In genomic region chr1:172217148-172217547, GRCm38 (mm10) we compare ENCODE assay signal across 8 mouse cellular contexts. TPM values are rescaled to one million over a fixed set of nuclear protein-coding genes. Genes with fewer than 3 reads are reported as not detected.
A peak's percentile ranks its signal among the peaks of the same experiment; 100 is the strongest.
DNase-seq lines count a peak whose midpoint lies in the region; ATAC-seq lines count a peak whose summit lies in the region.

No protein-coding gene starts in this region.

- peaks cover 3% of the 10 kb centered on the region; the same call in 1 of the 2 replicates for H3K4me1 ChIP-seq in hindbrain, embryonic 11.5 days (replicated peaks; ENCODE audit: control insufficient read depth, insufficient read depth, low read length)

- H3K9me3 ChIP-seq in hindbrain, embryonic 11.5 days (ENCODE audit: control insufficient read depth, low read length), result no peaks in the 10 kb centered on the region

- no peaks in the 10 kb centered on the region for H3K36me3 ChIP-seq in hindbrain, embryonic 11.5 days (ENCODE audit: control insufficient read depth, insufficient read depth, low read length)

- WGBS in hindbrain, embryonic 11.5 days, result 0% methylated on average over 5 of the region's 5 CpGs

- no peak overlapping the region for H3K4me2 ChIP-seq in hindbrain, embryonic 11.5 days (replicated peaks; ENCODE audit: low read depth, low read length)

- peak; percentile 55 for ATAC-seq in hindbrain, embryonic 11.5 days (ENCODE audit: low FRiP score)

- no peak overlapping the region for H3K9ac ChIP-seq in hindbrain, embryonic 11.5 days (ENCODE audit: low read depth, low read length)

- H3K27me3 ChIP-seq in hindbrain, embryonic 11.5 days (ENCODE audit: control insufficient read depth, insufficient read depth, low read length), result no peaks in the 10 kb centered on the region

- H3K27ac ChIP-seq in hindbrain, embryonic 11.5 days (ENCODE audit: low read depth, low read length), result no peak overlapping the region

- DNase-seq in NIH3T3 (ENCODE audit: low read depth), result peak; percentile 95
- DNase-seq in cerebellum, adult 9-10 months, result peak; percentile 89
- peak; percentile 77 to 95 for DNase-seq in frontal cortex, adult 2 months (ENCODE audit: extremely low spot score in 1 of 2, low spot score in 1 of 2)
- DNase-seq in hindbrain, embryonic 11.5 days (ENCODE audit: low spot score), result peak; percentile 95
- DNase-seq in layer of hippocampus, postnatal 14 days (ENCODE audit: low spot score in 2 of 2), result peak; percentile 91 to 94
- DNase-seq in lung, postnatal 14 days, result peak; percentile 94
- peak; percentile 95 for DNase-seq in ovary, postnatal 36 days (ENCODE audit: low spot score)
- DNase-seq in thymus, postnatal 14 days, result peak; percentile 93

- H3K4me3 ChIP-seq in hindbrain, embryonic 11.5 days (ENCODE audit: low read depth, low read length), result 0 out of 2 replicates have a peak overlapping the region, but pooled peaks have one; percentile 3

RNA-seq across cellular contexts. Expression of gene Casq1, which starts 2.5 kb away (rescaled TPM):
- 1.4 TPM in 2 replicates for polyA plus RNA-seq in frontal cortex, adult 2 months (2012; rRNA removed)
- polyA plus RNA-seq in hindbrain, embryonic 11.5 days (2014; fragmentation: Nextera tagmentation; extraction: Ambion mirVana), result 1.4 and 2.5 TPM in 2 replicates
- total RNA-seq in layer of hippocampus, postnatal 14 days (2021), result 1 to 10 TPM; 1.1 to 1.4 TPM

RNA-seq across cellular contexts. Expression of gene Pea15a, which starts 10.5 kb away (rescaled TPM):
- polyA plus RNA-seq in frontal cortex, adult 2 months (2012; rRNA removed), result 538 and 542 TPM in 2 replicates
- polyA plus RNA-seq in hindbrain, embryonic 11.5 days (2014; fragmentation: Nextera tagmentation; extraction: Ambion mirVana), result 283 and 321 TPM in 2 replicates
- total RNA-seq in layer of hippocampus, postnatal 14 days (2021), result 100 to 1,000 TPM; 360 to 376 TPM

RNA-seq across cellular contexts. Expression of gene Atp1a4, which starts 41.1 kb away (rescaled TPM):
- polyA plus RNA-seq in frontal cortex, adult 2 months (2012; rRNA removed), result not detected in 2 replicates
- polyA plus RNA-seq in hindbrain, embryonic 11.5 days (2014; fragmentation: Nextera tagmentation; extraction: Ambion mirVana), result 0.06 TPM in 1 of 2 replicates, not detected in the other
- total RNA-seq in layer of hippocampus, postnatal 14 days (2021), result not detected

RNA-seq across cellular contexts. Expression of gene Igsf8, which starts 44.3 kb away (rescaled TPM):
- polyA plus RNA-seq in frontal cortex, adult 2 months (2012; rRNA removed), result 230 and 251 TPM in 2 replicates
- 123 and 136 TPM in 2 replicates for polyA plus RNA-seq in hindbrain, embryonic 11.5 days (2014; fragmentation: Nextera tagmentation; extraction: Ambion mirVana)
- total RNA-seq in layer of hippocampus, postnatal 14 days (2021), result 100 to 1,000 TPM; 185 to 195 TPM
